Mouse (Mus musculus): ENCODE data around the gene Hoxc5.

The Hoxc5 gene

GRCm38 (mm10) chr15:102967312-102967510 is at the start of gene Hoxc5:
Hoxc5 (plus strand) TSS chr15:102967443.
- DNase-seq (ENCODE audit: inconsistent age in 2 of 2, low spot score in 1 of 2): no peak

GRCm38 (mm10) chr15:102917972-102918572 is 49.2 kb upstream of the Hoxc5 start:
- no peak for DNase-seq (ENCODE audit: inconsistent age in 2 of 2, low spot score in 1 of 2)

GRCm38 (mm10) chr15:102918611-102919265 is 48.5 kb upstream of the Hoxc5 start:
- DNase-seq (ENCODE audit: inconsistent age in 2 of 2, low spot score in 1 of 2): no peak

GRCm38 (mm10) chr15:102919336-102920180 is 47.7 kb upstream of the Hoxc5 start:
- no peak for DNase-seq (ENCODE audit: inconsistent age in 2 of 2, low spot score in 1 of 2)

- DNase-seq (ENCODE audit: inconsistent age in 2 of 2, low spot score in 1 of 2): peak; percentile 30 to 63
Observed at GRCm38 (mm10) chr15:102920619-102921018, 46.6 kb upstream of the Hoxc5 start.

- no peak for DNase-seq (ENCODE audit: inconsistent age in 2 of 2, low spot score in 1 of 2)
Observed at GRCm38 (mm10) chr15:102921053-102922011, 45.9 kb upstream of the Hoxc5 start, which contains the start of gene Hoxc13. Hoxc13 (plus strand) TSS chr15:102921103.

GRCm38 (mm10) chr15:102922012-102922362 is 45.3 kb upstream of the Hoxc5 start:
- DNase-seq (ENCODE audit: inconsistent age in 2 of 2, low spot score in 1 of 2): no peak

- DNase-seq (ENCODE audit: inconsistent age in 2 of 2, low spot score in 1 of 2): no peak
Observed at GRCm38 (mm10) chr15:102922636-102923500, 44.4 kb upstream of the Hoxc5 start.

- DNase-seq (ENCODE audit: inconsistent age in 2 of 2, low spot score in 1 of 2): no peak
Observed at GRCm38 (mm10) chr15:102927032-102927645, 40.1 kb upstream of the Hoxc5 start.

GRCm38 (mm10) chr15:102931706-102932358 is 35.4 kb upstream of the Hoxc5 start:
- no peak for DNase-seq (ENCODE audit: inconsistent age in 2 of 2, low spot score in 1 of 2)

GRCm38 (mm10) chr15:102934438-102934837 is 32.8 kb upstream of the Hoxc5 start:
- DNase-seq (ENCODE audit: inconsistent age in 2 of 2, low spot score in 1 of 2): no peak

GRCm38 (mm10) chr15:102934897-102935296 is 32.3 kb upstream of the Hoxc5 start:
- DNase-seq (ENCODE audit: inconsistent age in 2 of 2, low spot score in 1 of 2): no peak

GRCm38 (mm10) chr15:102936279-102936972 is 30.8 kb upstream of the Hoxc5 start, which contains the start of gene Hoxc12:
Hoxc12 (plus strand) TSS chr15:102936757.
- no peak for DNase-seq (ENCODE audit: inconsistent age in 2 of 2, low spot score in 1 of 2)

- no peak for DNase-seq (ENCODE audit: inconsistent age in 2 of 2, low spot score in 1 of 2)
Observed at GRCm38 (mm10) chr15:102937036-102937666, 30.1 kb upstream of the Hoxc5 start.

- DNase-seq (ENCODE audit: inconsistent age in 2 of 2, low spot score in 1 of 2): no peak
Observed at GRCm38 (mm10) chr15:102939256-102940155, 27.7 kb upstream of the Hoxc5 start.

- DNase-seq (ENCODE audit: inconsistent age in 2 of 2, low spot score in 1 of 2): peak in 1 of 2 experiments; percentile 41
Observed at GRCm38 (mm10) chr15:102942739-102943467, 24.3 kb upstream of the Hoxc5 start.

- DNase-seq (ENCODE audit: inconsistent age in 2 of 2, low spot score in 1 of 2): no peak
Observed at GRCm38 (mm10) chr15:102943468-102943813, 23.8 kb upstream of the Hoxc5 start.
